Mouse (Mus musculus) testis, postnatal 10 days (tissue): Measurements from ENCODE around the gene Per1.

Experiments
- DNase-seq: peaks from one replicate; pipeline ENCODE4 v3.0.0; 2021; ENCODE audit warnings: low spot score

Per1 gene

GRCm38 (mm10) chr11:69094697-69095429 lies at the start of gene Per1:
Gene Per1, plus strand, starts transcription at chr11:69095217.
- peak; percentile 97 for DNase-seq

GRCm38 (mm10) chr11:69045531-69046394 lies 49.3 kb upstream of the Per1 start, which contains the start of gene Aurkb:
Gene Aurkb, plus strand, starts transcription at chr11:69045647.
- peak; percentile 91 for DNase-seq

- DNase-seq, result no peak
Measured at GRCm38 (mm10) chr11:69046395-69046774, 48.6 kb upstream of the Per1 start.

- DNase-seq, result no peak
Measured at GRCm38 (mm10) chr11:69047592-69047991, 47.4 kb upstream of the Per1 start.

GRCm38 (mm10) chr11:69048151-69048550 lies 46.9 kb upstream of the Per1 start:
- DNase-seq, result no peak

GRCm38 (mm10) chr11:69050748-69051147 lies 44.3 kb upstream of the Per1 start:
- no peak for DNase-seq

GRCm38 (mm10) chr11:69051771-69052170 lies 43.2 kb upstream of the Per1 start:
- no peak for DNase-seq

- DNase-seq, result no peak
Measured at GRCm38 (mm10) chr11:69052824-69053421, 42.1 kb upstream of the Per1 start.

- DNase-seq, result no peak
Measured at GRCm38 (mm10) chr11:69053848-69054247, 41.2 kb upstream of the Per1 start.

GRCm38 (mm10) chr11:69058265-69058664 lies 36.8 kb upstream of the Per1 start:
- DNase-seq, result no peak

- DNase-seq, result no peak
Measured at GRCm38 (mm10) chr11:69058729-69059356, 36.2 kb upstream of the Per1 start.

- DNase-seq, result peak; percentile 94
Measured at GRCm38 (mm10) chr11:69059357-69059974, 35.6 kb upstream of the Per1 start, which contains the start of gene Borcs6. Gene Borcs6, plus strand, starts transcription at chr11:69059717.

- DNase-seq, result peak; percentile 80
Measured at GRCm38 (mm10) chr11:69059975-69060411, 35.0 kb upstream of the Per1 start.

- DNase-seq, result peak; percentile 66
Measured at GRCm38 (mm10) chr11:69060448-69061254, 34.4 kb upstream of the Per1 start.

GRCm38 (mm10) chr11:69061255-69061912 lies 33.6 kb upstream of the Per1 start:
- DNase-seq, result no peak

GRCm38 (mm10) chr11:69062194-69062760 lies 32.7 kb upstream of the Per1 start:
- DNase-seq, result peak; percentile 81

- DNase-seq, result peak; percentile 96
Measured at GRCm38 (mm10) chr11:69062761-69063224, 32.2 kb upstream of the Per1 start.

- peak; percentile 94 for DNase-seq
Measured at GRCm38 (mm10) chr11:69063413-69064201, 31.4 kb upstream of the Per1 start.
